Mouse (Mus musculus) olfactory bulb, adult 2 months (tissue): ENCODE measurements at regions not wholly inside any gene's neighbourhood (a gene's known extent, or its start where the extent isn't known, plus 50 kb on each side); places are given as distances from the start of the nearest gene placed in this dataset.

Experiments used
- H3K27ac ChIP-seq: fragments of 200-500 bp; 2 replicates; pipeline ENCODE4 v1.5.1; 2012; ENCODE audit warnings: low read depth, low read length; ENCODE audit not compliant: insufficient read depth
- H3K4me1 ChIP-seq: fragments of 200-500 bp; 2 replicates; pipeline ENCODE4 v1.6.1; 2012; ENCODE audit warnings: low read length; ENCODE audit not compliant: control insufficient read depth, insufficient read depth
- H3K4me3 ChIP-seq: fragments of 200-500 bp; 2 replicates; pipeline ENCODE4 v1.5.1; 2012; ENCODE audit warnings: mild to moderate bottlenecking, low read depth, low read length, moderate library complexity; ENCODE audit not compliant: insufficient read depth
- CTCF ChIP-seq: fragments of 200-500 bp; IDR thresholded peaks from 2 replicates; pipeline ENCODE4 v1.5.1; 2012; ENCODE audit warnings: low read depth, mild to moderate bottlenecking, low read length, moderate library complexity; ENCODE audit not compliant: insufficient read depth
- POLR2A ChIP-seq: fragments of 200-500 bp; IDR thresholded peaks from 2 replicates; pipeline ENCODE4 v1.6.1; 2012; ENCODE audit warnings: mild to moderate bottlenecking, low read depth, low read length, moderate library complexity; ENCODE audit not compliant: insufficient read depth
- WGBS: fragments of 180-500 bp; shearing (Covaris S2); methylation state at CpG from one replicate; pipeline ENCODE4 v1.1.7; 2018; 5-methylcytosine and 5-hydroxymethylcytosine counted together

DNA sequence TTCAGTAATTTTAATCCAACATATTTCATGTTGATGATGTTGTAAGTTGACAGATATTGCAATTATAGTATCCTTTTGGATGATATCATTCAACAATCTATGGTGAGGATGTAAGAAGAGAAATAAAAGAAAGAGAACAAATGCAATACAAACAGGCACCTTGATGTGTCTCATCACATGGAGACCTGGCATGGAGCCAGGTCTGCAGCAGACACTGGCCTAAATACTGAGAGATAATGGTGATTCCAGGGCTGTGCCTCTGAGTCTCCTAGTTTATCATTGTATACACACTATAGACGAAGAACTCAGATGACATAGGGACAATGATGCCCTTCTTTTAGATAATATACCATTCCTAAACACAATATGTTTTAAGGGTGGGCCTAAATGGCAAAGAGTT, 1068.5 kb upstream of the Klhl29 start:
- WGBS = 88% methylated on average over 1 of the region's 1 CpGs
- no peak for TF ChIP-seq CTCF
- no peak for TF ChIP-seq POLR2A
- Histone ChIP-seq H3K4me1 (no peaks in the 10 kb centered on the region), H3K4me3 (no peak overlapping the region), H3K27ac (no peak overlapping the region)

DNA sequence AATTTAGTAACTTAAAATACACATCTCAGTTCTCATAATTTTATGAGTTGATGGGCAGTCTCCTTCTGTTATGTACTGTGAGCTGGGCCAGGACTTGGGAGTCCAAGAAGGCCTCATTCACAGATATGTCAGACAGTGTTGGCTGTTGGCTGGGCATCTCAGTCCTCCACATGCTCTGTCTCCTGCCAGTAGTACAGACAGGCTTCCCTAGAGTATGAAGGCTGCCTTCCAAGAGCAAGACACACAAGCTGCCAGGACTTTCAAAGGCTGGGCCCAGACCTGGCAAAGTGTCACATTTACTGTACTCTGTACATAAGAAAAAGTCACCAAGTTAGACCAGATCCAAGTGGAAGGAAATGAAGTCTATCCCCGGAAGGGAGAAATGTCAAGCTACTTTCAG, 1042.3 kb upstream of the Klhl29 start:
- WGBS = 49% methylated on average over 1 of the region's 1 CpGs
- TF ChIP-seq POLR2A (no peak), CTCF (no peak)
- Histone ChIP-seq H3K27ac (no peak overlapping the region), H3K4me1 (no peaks in the 10 kb centered on the region), H3K4me3 (no peak overlapping the region)

DNA sequence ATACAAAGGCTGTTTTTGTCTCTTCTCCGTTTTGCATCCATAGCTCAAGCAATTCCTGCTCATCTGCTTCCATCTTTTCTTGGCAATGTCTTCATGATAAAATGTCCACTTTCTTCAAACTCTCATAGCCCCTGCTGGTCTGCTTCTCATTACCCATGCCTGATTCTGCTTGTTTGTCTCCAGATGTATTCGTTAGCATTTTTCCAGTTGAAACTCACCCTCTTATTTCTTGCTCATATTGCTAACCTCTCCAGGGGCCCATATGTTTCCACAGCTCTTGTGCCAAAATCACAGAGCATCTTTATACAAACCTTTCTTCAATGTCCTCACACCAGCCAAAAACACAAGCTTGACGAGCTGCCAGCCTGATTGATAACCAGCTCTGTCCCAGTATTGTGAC, 1025.1 kb upstream of the Klhl29 start:
- no peaks in the 10 kb centered on the region for H3K4me1 ChIP-seq
- 64% methylated on average over 3 of the region's 3 CpGs for WGBS

DNA sequence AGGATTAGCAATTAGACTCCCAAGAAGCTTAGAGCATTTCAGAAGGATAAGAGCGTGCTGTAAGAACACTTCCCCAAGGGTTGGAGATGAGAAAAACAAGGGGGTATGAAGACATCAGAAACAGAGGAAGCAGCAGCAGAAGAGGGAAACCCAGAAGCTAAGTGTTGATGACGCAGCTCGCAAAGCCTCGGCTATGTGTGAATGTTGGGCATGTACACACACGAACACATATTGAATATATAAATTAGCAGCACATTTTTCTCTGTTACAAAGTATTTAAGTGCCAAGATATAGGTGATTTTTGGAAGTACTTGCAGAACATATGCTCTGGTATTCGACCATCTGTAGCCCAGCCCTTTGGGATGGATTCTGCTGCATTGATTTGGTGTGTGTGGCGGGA, 1006.4 kb upstream of the Klhl29 start:
- Histone ChIP-seq H3K4me1 (no peaks in the 10 kb centered on the region), H3K27ac (no peak overlapping the region), H3K4me3 (no peak overlapping the region)
- TF ChIP-seq POLR2A = no peak
- TF ChIP-seq CTCF = no peak
- 94% methylated on average over 7 of the region's 7 CpGs for WGBS

More for the DNA sequence above, 1025.1 kb upstream of the Klhl29 start:
- H3K27ac ChIP-seq = no peak overlapping the region
- TF ChIP-seq CTCF = no peak
- TF ChIP-seq POLR2A = no peak
- no peak overlapping the region for H3K4me3 ChIP-seq

DNA sequence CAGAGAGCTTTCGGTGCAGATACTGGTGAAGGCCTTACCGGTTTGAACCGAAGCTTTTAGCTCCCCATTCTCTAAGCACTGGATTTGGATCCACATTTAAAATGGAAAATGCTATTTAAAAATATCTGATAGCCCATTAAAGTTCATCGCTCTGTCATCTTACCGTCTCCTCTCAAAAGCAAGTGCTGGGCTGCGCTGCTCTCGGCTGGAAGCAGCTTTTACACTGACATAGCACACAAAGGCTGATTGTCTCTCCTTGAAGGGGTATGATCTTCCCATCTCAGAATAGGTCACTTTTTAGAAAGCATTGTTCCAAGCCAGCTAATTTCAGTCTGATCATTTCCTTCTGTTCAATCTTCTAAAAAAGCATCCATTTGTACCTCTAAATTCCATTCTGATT, 992.1 kb upstream of the Klhl29 start:
- 33% methylated on average over 7 of the region's 7 CpGs for WGBS
- TF ChIP-seq CTCF (no peak), POLR2A (no peak)
- Histone ChIP-seq H3K4me3 (no peak overlapping the region), H3K27ac (peak overlapping the region; percentile 51; the same call in 1 of the 2 replicates), H3K4me1 (no peaks in the 10 kb centered on the region)
